Mouse (Mus musculus): Measurements from ENCODE around the gene Fbxo22.
"Not testable (repeated sequence)": the region's sequence is repeated elsewhere in the genome, so short reads cannot be mapped to it uniquely, and the experiment has no call there.

Fbxo22 gene

DNA sequence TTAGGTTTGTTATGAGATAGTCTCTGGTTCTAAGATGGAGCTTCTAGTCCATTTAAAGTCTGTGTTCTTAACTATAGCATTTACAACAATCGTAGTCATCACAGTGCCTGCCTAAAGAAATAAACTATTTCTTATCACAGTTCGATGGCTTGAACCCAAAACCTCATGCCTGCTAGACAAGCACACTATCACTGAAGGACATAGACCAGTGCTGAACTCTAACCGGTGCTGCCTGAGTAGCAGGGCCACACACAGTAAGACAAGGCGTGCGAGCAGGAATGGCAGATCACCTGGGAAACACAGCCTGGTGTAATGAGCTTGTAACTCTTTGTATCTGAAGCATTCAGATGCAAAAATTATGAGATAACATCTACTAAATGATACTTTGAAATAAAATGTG lies 32.1 kb downstream of the Fbxo22 start:
- no peak for DNase-seq

DNA sequence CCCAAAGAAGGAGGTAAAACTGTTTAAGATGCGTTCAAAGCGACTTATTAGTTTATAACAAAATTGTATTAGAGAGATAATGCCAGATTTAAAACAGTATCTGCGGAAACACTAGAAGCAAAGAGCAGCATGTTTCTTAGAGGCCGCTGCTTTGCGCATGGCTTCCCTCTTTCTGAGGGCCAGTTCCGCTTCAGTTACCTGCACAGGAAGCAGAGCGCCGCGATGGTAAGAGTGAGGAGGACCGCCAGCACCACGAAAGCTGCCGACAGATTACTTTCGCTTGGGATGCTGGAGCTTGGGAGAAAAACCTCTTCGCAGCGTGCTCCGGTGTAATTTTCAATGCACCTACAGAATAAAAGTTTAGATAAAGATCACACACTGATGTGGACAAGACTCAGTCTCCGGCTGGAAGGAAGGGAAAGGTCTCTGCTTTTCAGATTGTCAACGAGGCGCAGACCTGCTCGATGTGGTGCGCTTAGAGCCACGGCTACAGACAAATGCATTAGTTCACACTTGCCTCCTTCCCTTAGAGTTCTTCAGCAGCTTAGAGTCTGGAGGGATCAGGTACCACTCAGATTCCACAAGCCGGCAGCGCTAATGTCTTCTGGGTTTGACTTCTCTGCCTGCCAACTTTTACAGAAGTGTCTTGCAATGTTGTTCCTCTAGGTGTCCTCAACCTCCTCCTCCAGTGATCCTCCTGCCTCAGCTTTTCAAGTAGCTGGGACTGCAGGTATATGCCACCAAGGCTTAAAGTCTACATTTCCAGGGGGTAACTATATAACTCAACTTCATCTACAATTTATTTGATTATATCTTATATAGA lies 33.3 kb downstream of the Fbxo22 start:
- no peak for DNase-seq

DNA sequence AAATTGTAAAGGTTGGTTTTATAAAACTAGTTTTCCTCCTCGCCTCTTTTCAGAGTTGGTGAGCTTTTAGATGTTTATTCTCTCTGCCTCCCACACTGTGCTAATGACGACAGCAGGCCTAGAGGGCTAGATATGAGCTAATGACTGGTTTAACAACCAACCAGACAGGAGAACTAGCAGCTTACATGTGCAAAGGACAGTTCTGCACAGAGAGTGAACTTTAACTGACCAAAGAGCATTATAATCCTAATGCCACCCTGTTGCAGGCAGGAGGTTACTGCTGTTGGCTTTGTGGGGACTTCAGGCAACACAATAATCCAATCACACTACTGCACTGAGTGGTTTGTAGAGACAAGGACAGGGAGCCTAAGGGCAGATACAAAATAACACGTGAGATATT lies 34.6 kb downstream of the Fbxo22 start:
- no peak for DNase-seq

DNA sequence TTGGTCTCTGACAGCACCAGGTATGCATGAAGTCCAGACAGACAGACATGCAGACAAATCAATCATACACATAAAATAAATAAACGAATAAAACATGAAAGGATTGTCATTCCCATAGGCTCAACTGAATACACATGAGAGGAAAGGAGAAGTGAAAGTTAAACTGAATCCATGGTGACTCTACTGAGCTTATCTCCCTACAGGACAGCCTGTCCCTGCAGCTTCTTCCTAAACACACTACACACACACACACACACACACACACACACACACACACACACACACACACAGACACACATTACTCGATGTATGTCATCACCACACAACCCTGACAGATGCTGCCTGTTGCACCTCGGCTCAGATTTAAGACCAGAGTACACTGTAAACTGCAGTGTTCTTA lies 35.4 kb downstream of the Fbxo22 start:
- DNase-seq: no peak

DNA sequence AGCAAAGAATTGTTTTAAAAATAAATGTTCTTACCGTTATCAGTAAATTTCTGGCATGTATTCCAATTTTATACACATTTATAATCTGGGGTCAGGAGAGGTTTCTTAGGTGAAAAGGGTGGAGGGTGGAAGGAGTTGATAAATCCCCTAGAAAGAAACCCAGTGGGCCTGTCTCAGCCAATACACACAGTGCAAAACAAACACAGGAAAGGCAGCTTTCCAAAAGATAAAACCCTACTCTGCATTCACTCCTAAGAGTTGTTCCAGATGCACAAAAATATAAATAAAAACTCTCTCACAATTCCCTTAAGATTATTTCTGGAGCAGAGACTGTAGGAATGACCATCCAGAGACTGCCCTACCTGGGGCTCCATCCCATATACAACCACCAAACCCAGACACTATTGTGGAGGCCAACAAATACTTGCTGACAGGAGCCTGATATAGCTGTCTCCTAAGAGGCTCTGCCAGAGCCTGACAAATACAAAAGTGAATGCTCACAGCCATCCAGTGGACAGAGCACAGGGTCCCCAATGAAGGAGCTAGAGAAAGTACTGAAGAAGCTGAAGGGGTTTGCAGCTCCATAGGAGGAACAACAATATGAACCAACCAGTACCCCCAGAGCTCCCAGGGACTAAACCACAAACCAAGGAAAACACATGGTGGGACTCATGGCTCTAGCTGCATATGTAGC lies 36.5 kb downstream of the Fbxo22 start:
- DNase-seq: not testable (repeated sequence)

DNA sequence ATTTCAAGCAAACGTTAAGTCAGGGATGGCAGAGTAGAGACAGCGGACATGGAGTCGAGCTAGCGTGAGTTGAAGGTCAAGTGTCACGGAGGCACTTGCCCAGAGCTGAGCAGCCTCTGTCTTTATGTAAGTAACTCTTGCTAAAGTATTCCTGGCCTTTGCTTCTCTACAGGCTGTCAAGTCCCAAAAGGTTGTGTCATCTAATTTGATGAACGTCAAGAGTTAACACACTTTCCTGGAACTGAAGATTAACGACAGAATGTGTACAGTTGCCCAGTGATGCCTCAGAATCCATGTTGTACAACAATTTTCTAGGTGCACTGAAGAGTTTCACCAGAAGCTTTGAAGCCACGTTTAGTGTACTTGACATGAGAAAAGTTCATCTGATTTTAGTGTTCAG lies 37.7 kb downstream of the Fbxo22 start:
- DNase-seq: no peak

DNA sequence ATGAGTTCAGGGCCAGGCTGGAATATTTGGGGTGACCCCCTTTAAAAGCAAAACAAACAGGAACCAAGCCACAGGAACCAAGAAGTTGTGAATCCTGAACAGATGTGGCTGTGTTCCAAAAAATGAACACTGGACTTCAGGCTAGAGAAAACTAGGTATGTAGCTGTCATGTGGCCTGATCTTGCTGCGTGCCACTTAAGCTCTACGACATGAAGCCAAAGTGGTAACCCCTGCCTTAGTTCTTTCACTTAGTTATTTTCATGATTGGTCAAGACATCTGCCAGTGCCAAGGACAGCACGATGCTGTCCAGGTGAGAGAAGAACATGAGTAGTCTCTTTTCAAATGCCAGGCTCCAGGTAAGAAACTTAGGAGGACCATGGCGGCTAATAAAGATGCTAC lies 38.2 kb downstream of the Fbxo22 start:
- DNase-seq: no peak

DNA sequence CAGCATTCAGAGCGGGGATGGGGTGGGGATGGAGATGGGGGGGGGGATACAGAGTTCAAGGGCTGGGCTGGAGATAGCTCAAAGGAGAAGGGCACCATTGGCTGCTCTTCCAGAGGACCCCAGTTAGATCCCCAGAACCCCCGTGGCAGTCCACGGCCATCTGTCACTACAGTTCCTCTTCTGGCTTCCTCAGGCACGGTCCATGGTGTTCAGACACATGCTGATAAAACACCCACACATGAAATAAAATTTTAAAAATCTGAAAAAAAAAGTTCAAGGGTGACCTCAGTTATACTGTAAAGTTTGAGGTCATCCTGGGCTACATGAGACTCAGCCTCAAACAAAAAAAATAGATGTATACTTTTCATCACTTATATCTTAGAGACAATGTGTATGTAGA lies 39.7 kb downstream of the Fbxo22 start:
- DNase-seq: no peak

DNA sequence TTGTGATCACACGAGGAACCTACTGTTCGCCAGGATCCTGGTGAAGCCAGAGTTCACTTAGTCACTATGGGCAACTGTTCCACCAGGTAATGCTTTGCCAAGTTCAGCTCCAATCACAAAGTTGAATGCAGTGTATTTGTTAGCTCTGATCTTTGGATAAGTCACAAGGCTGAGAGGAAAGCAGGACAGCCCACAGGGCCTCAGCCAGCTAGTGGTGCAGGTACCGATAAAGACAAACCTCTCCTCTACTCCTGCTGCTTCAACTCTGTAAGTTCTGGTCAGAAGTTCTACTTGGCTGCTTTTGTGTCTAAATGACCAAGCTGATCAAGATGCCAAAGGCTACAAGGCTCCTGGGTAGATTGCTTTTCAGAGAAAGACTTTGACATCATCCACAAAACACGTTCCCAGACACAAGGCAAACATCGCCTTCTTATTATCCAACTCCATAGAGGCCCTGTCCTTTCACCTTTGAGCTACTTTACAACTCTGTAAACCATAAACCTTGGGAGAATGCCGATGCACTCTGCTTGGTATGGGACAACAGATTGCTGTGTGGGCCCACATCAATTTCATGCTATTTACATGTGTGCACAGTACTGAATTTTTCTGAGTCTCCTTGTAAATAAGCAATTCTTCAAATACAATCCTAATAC lies 42.0 kb downstream of the Fbxo22 start:
- DNase-seq: peak; percentile 49

DNA sequence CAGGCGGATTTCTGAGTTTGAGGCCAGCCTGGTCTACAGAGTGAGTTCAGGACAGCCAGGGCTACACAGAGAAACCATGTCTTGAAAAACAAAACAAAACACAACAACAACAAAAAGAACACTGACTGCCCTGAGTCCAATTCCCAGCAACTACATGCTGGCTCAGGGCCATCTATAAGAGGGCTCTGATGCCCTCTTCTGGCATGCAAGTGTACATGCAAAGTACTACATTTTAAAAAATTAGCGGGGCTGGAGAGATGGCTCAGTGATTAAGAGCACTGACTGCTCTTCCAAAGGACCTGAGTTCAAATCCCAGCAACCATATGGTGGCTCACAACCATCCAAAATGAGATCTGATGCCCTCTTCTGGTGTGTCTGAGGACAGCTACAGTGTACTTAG lies 43.4 kb downstream of the Fbxo22 start:
- DNase-seq: not testable (repeated sequence)

DNA sequence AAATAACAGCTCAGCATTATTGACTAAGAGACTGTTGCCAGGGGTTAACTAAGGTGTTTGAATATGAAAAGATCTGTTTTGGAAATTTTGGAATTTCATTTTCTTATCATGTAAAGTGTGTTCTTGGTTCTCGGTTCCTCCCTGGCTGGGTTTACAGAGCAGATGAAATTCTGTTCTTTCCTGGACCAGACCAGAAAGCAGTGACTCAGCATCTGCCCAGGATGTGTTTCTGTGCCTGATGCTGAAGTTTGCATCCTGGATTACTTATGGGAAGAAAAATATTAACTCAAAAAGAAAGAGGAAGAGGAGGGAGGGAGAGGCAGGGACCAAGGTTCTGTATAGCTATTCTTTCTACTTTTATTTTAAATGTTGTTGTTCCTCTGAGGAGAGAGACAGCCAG lies 45.1 kb downstream of the Fbxo22 start:
- DNase-seq: no peak

DNA sequence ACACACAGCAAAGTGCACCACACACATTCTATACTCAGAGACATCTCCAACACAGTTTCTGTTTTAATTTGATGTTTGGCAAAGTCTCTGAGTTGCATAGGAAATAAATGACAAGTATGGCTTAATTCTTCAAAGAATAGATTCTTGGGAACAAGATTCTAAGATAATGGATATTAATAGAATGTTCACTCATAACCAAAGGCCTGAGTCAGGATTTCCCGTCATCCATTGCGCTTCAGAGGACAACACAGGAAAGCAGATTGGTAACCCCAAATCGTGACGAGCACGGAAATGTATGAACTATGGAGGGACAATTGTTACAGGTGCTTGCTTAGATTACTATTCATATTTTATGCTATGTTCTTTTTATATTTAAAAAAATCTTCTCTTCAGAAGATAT lies 46.3 kb downstream of the Fbxo22 start:
- no peak for DNase-seq

DNA sequence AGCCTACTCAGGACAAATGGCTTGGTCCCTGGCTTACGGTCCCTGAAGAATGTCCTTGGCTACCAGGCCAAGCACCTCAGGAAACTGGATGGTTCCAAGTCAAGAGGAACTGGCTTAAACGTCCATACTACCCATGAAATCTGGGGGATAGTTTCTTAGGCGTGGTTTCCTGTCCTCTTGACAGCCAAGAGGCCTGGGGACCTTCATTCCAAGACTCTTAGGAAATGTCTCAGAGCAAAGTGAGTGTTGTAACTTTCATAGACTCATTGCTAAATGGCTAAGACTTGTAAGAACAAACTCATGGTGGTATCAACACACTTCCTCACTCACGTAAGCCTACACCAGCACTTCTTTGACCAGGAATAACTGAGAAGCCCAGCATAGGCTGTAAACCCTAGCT lies 46.9 kb downstream of the Fbxo22 start:
- DNase-seq: no peak

DNA sequence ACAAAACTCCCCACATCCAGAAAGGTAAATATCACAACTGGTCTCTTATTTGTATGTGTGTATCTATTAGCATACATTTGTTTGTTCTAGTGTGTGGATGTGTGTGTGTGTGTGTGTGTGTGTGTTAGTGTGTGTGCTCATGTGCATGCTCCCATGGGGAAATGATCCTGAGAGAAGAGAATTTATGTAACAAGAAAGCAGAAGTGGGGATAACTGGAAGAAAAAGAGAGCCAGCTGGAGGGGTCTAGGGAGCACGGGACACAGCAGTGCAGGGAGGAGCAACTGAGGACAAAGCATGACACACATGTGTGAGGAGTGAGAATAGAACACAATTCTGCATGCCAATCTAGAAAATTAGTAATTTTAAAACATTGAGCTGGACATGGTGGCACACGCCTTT lies 48.4 kb downstream of the Fbxo22 start:
- no peak for DNase-seq

DNA sequence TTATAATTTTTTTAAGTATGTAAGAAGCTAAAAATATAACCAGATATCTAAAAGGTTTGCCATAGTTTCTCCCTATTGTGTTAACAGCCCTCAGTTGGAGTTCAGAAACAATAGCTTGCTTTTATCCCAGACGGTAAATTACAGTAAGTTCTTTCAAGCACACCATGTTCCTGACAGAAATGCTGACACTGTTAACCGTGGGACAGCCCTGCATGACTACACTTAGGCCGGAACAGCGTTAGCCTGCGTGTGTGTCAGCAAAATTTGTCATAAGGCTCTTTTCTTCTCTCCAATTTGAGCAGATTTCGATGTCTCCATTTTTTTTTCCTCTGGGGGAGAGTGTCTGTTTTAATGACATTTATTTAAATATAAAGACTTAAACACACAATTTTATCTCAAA lies 51.0 kb downstream of the Fbxo22 start:
- DNase-seq: no peak

DNA sequence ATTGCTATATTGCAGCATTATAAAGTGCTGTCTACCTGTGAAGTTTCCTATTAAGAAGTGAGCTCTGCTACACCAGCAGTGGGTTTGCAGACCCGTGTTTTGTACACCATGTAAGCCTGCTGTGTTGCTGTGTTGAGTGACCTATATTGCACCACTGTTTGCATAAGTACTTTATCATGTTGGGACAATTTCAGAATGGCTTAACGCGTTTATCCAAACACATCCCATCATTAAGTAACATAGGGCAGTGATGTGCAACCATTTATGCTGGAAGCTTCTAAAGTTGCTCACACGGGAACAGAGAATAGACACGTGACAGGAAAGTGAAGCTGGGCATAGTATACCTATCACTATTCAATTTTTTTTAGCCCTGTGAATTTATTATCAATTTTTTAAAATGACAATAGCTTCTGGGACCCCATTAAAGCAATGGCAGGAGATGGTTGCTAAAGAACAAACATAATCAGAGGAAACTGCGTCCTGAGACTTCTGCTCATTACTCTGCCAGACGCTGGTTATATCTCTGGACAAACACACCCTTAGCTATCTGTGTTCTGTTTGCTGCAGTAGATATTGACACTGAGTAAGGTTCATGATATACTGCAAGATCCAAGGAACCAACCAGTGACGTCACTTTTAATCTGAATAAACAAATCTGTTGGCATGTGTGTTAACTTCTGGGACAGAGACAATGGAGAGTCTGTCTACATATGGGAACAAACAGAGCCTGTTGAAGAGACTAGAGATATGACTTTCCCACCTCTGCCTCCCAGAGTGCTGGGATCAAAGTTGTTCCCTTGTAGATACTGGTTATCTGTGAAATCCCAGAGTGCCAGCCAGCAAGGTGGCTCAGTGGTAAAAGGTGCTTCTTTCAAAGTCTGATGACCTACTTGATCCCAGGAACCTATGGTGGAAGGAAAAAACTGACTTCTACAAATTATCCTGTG lies 55.9 kb downstream of the Fbxo22 start:
- DNase-seq: no peak

DNA sequence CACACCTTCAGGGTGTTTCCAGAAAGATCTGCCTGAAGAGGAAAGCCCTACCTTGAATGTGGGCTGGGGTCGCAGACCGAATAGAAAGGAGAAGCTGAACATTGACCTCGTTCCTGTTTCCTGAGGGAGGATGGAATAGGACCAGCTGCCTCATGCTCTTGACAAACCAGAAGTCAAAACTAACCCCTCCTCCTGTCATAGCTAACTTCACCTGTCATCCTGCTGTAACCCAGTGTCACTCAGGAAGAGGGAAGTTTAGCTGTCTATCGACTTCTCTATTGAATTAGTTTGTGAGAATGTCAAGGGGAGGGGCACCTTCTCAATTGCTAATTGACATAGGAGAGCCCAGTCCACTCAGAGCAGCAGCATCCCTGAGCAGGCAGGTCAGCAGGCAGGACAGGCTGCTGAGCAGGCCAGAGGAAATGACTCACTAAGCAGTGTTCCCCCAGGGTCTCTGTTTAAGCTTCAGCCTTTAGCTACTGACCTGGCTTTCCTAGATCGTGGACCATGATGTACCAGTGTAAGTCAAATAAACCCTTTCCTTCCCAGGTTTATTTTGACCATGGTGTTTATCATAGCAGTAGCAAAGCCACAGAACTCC lies 63.3 kb downstream of the Fbxo22 start:
- DNase-seq: no peak

DNA sequence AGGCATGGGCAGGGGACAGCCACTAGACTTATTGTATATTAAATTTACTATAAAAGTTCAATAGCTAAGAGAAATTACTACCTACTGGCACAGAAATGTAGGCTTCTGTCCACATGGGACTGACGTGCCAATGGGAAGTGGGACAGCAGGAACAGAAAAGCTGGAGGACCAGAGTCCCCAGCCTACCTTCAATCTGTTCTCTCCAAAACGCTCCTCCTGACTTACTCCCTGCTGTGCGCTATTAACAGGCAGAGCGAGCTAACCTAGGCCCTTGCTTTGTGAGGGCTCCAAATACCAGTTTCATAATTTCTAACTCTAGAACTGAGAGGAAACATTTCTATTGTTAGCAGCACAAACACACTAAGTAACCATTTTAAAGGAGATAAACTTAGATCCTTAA lies 65.2 kb downstream of the Fbxo22 start:
- no peak for DNase-seq
